Mouse (Mus musculus) midbrain, embryonic 16.5 days (tissue): ENCODE results near the gene Ralgds. TPM values are rescaled to one million over a fixed set of nuclear protein-coding genes. Genes with fewer than 3 reads are reported as not detected.

ENCODE experiments used
- ATAC-seq: fragments of 200-750 bp; cut with Nextera tagmentation; 2 replicates; pipeline ENCODE4 v1.8.0; 2017; ENCODE audit warnings: moderate TSS enrichment
- H3K27ac ChIP-seq: fragments of 300-500 bp; sonication (generic); 2 replicates; pipeline ENCODE4 v1.5.1; 2014; ENCODE audit warnings: mild to moderate bottlenecking, low read length, mixed read lengths
- H3K27me3 ChIP-seq: fragments of 300-500 bp; sonication (generic); 2 replicates; pipeline ENCODE4 v1.6.1; 2014; ENCODE audit warnings: low read depth, low read length, mixed read lengths; ENCODE audit not compliant: control insufficient read depth, insufficient read depth
- H3K36me3 ChIP-seq: fragments of 300-500 bp; sonication (generic); 2 replicates; pipeline ENCODE4 v1.6.1; 2014; ENCODE audit warnings: mild to moderate bottlenecking, low read length, moderate library complexity, mixed read lengths; ENCODE audit not compliant: control insufficient read depth, insufficient read depth
- H3K4me1 ChIP-seq: fragments of 300-500 bp; sonication (generic); 2 replicates; pipeline ENCODE4 v1.6.1; 2014; ENCODE audit warnings: mild to moderate bottlenecking, low read length, mixed read lengths; ENCODE audit not compliant: control insufficient read depth, insufficient read depth
- H3K4me2 ChIP-seq: fragments of 300-500 bp; sonication (generic); 2 replicates; pipeline ENCODE4 v1.6.1; 2014; ENCODE audit warnings: mild to moderate bottlenecking, low read length, mixed read lengths
- H3K4me3 ChIP-seq: fragments of 300-500 bp; sonication (generic); 2 replicates; pipeline ENCODE4 v1.5.1; 2014; ENCODE audit warnings: low read depth, mild to moderate bottlenecking, low read length, moderate library complexity, mixed read lengths
- H3K9ac ChIP-seq: fragments of 300-500 bp; sonication (generic); 2 replicates; pipeline ENCODE4 v1.6.1; 2014; ENCODE audit warnings: low read depth, low read length, mixed read lengths
- H3K9me3 ChIP-seq: fragments of 300-500 bp; sonication (generic); replicated peaks from 2 replicates; pipeline ENCODE4 v1.6.1; 2014; ENCODE audit warnings: mild to moderate bottlenecking, low read length, mixed read lengths; ENCODE audit not compliant: control insufficient read depth, poor library complexity, severe bottlenecking
- WGBS: fragments of 180-500 bp; shearing (Covaris S2); extraction: QIAGEN DNeasy Blood & Tissue Kit; methylation state at CpG from one replicate; pipeline ENCODE4 v1.1.7; 2014; 5-methylcytosine and 5-hydroxymethylcytosine counted together
- polyA plus RNA-seq: library from polyadenylated mRNA; unstranded; fragments of >200 nt; fragmentation: Nextera tagmentation; extraction: Ambion mirVana; gene quantifications from 2 replicates; pipeline ENCODE4 v1.2.1, GENCODE M21; 2015

Gene Ralgds
- polyA plus RNA-seq: 78.4 and 82.0 TPM in 2 replicates

GRCm38 (mm10) chr2:28512798-28513401 lies at the start of gene Ralgds:
Ralgds (plus strand) TSS chr2:28513125.
- WGBS: under 1% methylated on average over 35 of the region's 71 CpGs
- peak within 1 kb of the TSS; percentile 64 for H3K4me3 ChIP-seq
- ATAC-seq: peak; percentile 70
- no peaks in the 10 kb centered on the region for H3K9me3 ChIP-seq
- H3K9ac ChIP-seq: peak within 1 kb of the TSS; percentile 90
- peaks cover 35% of the 10 kb centered on the region for H3K4me1 ChIP-seq
- peak within 1 kb of the TSS; percentile 92 for H3K27ac ChIP-seq
- no peaks in the 10 kb centered on the region for H3K27me3 ChIP-seq
- peak within 1 kb of the TSS; percentile 97 for H3K4me2 ChIP-seq
- no peaks in the 10 kb centered on the region for H3K36me3 ChIP-seq

GRCm38 (mm10) chr2:28463919-28464318 lies 49.0 kb upstream of the Ralgds start:
- Histone ChIP-seq H3K27me3 (no peaks in the 10 kb centered on the region), H3K9me3 (no peaks in the 10 kb centered on the region), H3K27ac (no peak overlapping the region), H3K36me3 (no peaks in the 10 kb centered on the region), H3K9ac (no peak overlapping the region), H3K4me3 (no peak overlapping the region), H3K4me2 (no peak overlapping the region), H3K4me1 (peaks cover 13% of the 10 kb centered on the region)
- 43% methylated on average over 3 of the region's 3 CpGs for WGBS
- ATAC-seq: no peak

GRCm38 (mm10) chr2:28464919-28465318 lies 48.0 kb upstream of the Ralgds start:
- WGBS: 85% methylated on average over 9 of the region's 9 CpGs
- ATAC-seq: no peak
- Histone ChIP-seq H3K9ac (no peak overlapping the region), H3K36me3 (peaks cover 7% of the 10 kb centered on the region), H3K4me3 (no peak overlapping the region), H3K27ac (no peak overlapping the region), H3K4me1 (peaks cover 14% of the 10 kb centered on the region), H3K9me3 (no peaks in the 10 kb centered on the region), H3K27me3 (no peaks in the 10 kb centered on the region), H3K4me2 (no peak overlapping the region)

GRCm38 (mm10) chr2:28465836-28466518 lies 46.9 kb upstream of the Ralgds start, which contains the start of gene 1700007K13Rik:
1700007K13Rik (minus strand) TSS chr2:28466332.
- peak; percentile 66; the same call in 1 of the 2 replicates for ATAC-seq
- Histone ChIP-seq H3K9me3 (no peaks in the 10 kb centered on the region), H3K4me2 (peak within 1 kb of the TSS; percentile 55), H3K4me3 (peak within 1 kb of the TSS; percentile 26), H3K36me3 (peaks cover 16% of the 10 kb centered on the region), H3K27ac (no peak within 1 kb of the TSS), H3K27me3 (no peaks in the 10 kb centered on the region), H3K4me1 (peaks cover 14% of the 10 kb centered on the region), H3K9ac (0 out of 2 replicates have a peak within 1 kb of the TSS, but pooled peaks have one; percentile 22)
- 4% methylated on average over 25 of the region's 25 CpGs for WGBS

GRCm38 (mm10) chr2:28467860-28468485 lies 45.0 kb upstream of the Ralgds start, which contains the start of gene Mrps2:
Mrps2 (plus strand) TSS chr2:28468066.
- Histone ChIP-seq H3K4me1 (peaks cover 14% of the 10 kb centered on the region), H3K9me3 (no peaks in the 10 kb centered on the region), H3K4me3 (peak within 1 kb of the TSS; percentile 98), H3K9ac (peak within 1 kb of the TSS; percentile 95), H3K27ac (peak within 1 kb of the TSS; percentile 72), H3K27me3 (no peaks in the 10 kb centered on the region), H3K36me3 (peaks cover 27% of the 10 kb centered on the region), H3K4me2 (peak within 1 kb of the TSS; percentile 94)
- peak; percentile 92 for ATAC-seq
- WGBS: under 1% methylated on average over 52 of the region's 52 CpGs

- Histone ChIP-seq H3K4me2 (peak overlapping the region; percentile 94), H3K4me1 (peaks cover 14% of the 10 kb centered on the region), H3K9ac (peak overlapping the region; percentile 95), H3K27me3 (no peaks in the 10 kb centered on the region), H3K4me3 (peak overlapping the region; percentile 98), H3K27ac (no peak overlapping the region; the same call in 1 of the 2 replicates), H3K9me3 (no peaks in the 10 kb centered on the region), H3K36me3 (peaks cover 28% of the 10 kb centered on the region)
- no peak for ATAC-seq
- WGBS: 56% methylated on average over 18 of the region's 18 CpGs
Measured at GRCm38 (mm10) chr2:28468486-28469225, 44.3 kb upstream of the Ralgds start.

GRCm38 (mm10) chr2:28469461-28469860 lies 43.5 kb upstream of the Ralgds start:
- H3K36me3 ChIP-seq: peaks cover 28% of the 10 kb centered on the region
- peaks cover 14% of the 10 kb centered on the region for H3K4me1 ChIP-seq
- no peaks in the 10 kb centered on the region for H3K27me3 ChIP-seq
- 98% methylated on average over 14 of the region's 14 CpGs for WGBS
- no peak overlapping the region for H3K27ac ChIP-seq
- no peaks in the 10 kb centered on the region for H3K9me3 ChIP-seq
- H3K9ac ChIP-seq: no peak overlapping the region
- no peak overlapping the region for H3K4me3 ChIP-seq
- no peak for ATAC-seq
- no peak overlapping the region for H3K4me2 ChIP-seq

GRCm38 (mm10) chr2:28470591-28470990 lies 42.3 kb upstream of the Ralgds start:
- peaks cover 28% of the 10 kb centered on the region for H3K36me3 ChIP-seq
- H3K9me3 ChIP-seq: no peaks in the 10 kb centered on the region
- no peak overlapping the region for H3K27ac ChIP-seq
- H3K27me3 ChIP-seq: no peaks in the 10 kb centered on the region
- H3K9ac ChIP-seq: no peak overlapping the region
- peaks cover 14% of the 10 kb centered on the region for H3K4me1 ChIP-seq
- WGBS: 98% methylated on average over 2 of the region's 2 CpGs
- no peak for ATAC-seq
- no peak overlapping the region for H3K4me3 ChIP-seq
- no peak overlapping the region for H3K4me2 ChIP-seq
